Mouse (Mus musculus): Measurements from ENCODE around the gene Tex13a. TPM values are rescaled to one million over a fixed set of nuclear protein-coding genes. Genes with fewer than 3 reads are reported as not detected.

Tex13a gene
- total RNA-seq (2014; rRNA removed) = not detected in 2 replicates
- polyA plus RNA-seq (2012; rRNA removed) = not detected in 2 replicates

DNA sequence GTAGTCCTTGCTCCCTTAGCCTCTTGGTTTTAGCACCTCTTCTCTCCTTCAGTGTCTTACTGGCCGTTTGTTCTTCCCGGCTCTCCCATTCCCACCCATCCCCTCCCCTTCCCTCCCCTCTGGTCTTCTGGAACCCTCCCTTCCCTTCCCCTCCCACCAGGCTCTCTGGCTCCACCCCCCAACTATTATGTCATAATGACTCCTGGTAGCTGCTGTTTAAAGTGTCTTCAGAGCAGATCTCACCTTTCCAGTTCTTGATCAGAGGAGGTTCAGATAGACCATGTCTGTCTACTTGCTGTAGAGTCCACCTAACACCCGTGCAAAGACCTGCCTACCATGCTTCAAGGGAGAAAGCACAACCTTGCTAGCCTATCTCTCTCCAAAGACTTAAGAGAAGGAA lies at the start of gene Tex13a:
Gene Tex13a, minus strand, starts transcription at position 101 of the 400 bp plus-strand sequence.
- H3K27ac ChIP-seq (replicated peaks; ENCODE audit: insufficient read depth, low read depth, low read length) = no peak within 1 kb of the TSS
- H3K4me1 ChIP-seq (ENCODE audit: control insufficient read depth, insufficient read depth, low read length) = no peaks in the 10 kb centered on the region
- TF ChIP-seq POLR2A (IDR thresholded peaks at IDR 0.05; ENCODE audit: extremely low read depth, insufficient read depth, low read length) = no peak
- WGBS = 75% methylated on average over 2 of the region's 3 CpGs
- H3K4me3 ChIP-seq (ENCODE audit: insufficient read depth, low read depth, low read length) = no peak within 1 kb of the TSS
- no peaks in the 10 kb centered on the region for H3K36me3 ChIP-seq (ENCODE audit: control insufficient read depth, insufficient read depth, low read length)
- H3K79me2 ChIP-seq (ENCODE audit: control insufficient read depth, insufficient read depth, low read length) = no peaks in the 10 kb centered on the region
- no peak for DNase-seq (ENCODE audit: extremely low read depth, low read depth, low spot score)
- no peak within 1 kb of the TSS for H3K9ac ChIP-seq (ENCODE audit: low read depth, low read length)
- no peaks in the 10 kb centered on the region for H3K27me3 ChIP-seq (ENCODE audit: control insufficient read depth, insufficient read depth, low read length)

DNA sequence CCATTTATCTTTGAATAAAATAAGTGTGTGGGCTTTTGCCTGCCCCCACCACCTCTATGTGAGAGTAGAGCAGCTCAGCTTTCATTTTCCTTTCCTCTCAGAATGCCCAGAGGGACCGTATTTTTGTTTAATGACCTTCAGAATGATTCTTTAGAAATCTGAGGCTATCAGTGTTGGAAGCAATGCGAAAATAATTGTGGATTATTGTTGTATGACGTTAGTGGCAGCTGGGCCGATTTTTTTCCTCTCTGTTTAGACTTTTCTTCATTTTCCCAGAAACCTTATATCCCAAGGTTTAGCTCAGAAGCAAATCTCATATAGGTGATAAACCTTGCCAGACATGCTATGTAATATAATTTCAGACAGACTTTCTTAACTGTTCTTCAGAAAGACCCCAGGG lies 25.2 kb upstream of the Tex13a start:
- Histone ChIP-seq H3K9ac (ENCODE audit: low read depth, low read length) (no peak overlapping the region), H3K27ac (replicated peaks; ENCODE audit: insufficient read depth, low read depth, low read length) (no peak overlapping the region), H3K79me2 (ENCODE audit: control insufficient read depth, insufficient read depth, low read length) (no peaks in the 10 kb centered on the region), H3K4me1 (ENCODE audit: control insufficient read depth, insufficient read depth, low read length) (no peaks in the 10 kb centered on the region), H3K36me3 (ENCODE audit: control insufficient read depth, insufficient read depth, low read length) (no peaks in the 10 kb centered on the region), H3K27me3 (ENCODE audit: control insufficient read depth, insufficient read depth, low read length) (no peaks in the 10 kb centered on the region), H3K4me3 (ENCODE audit: insufficient read depth, low read depth, low read length) (no peak overlapping the region)
- DNase-seq (ENCODE audit: extremely low read depth, low read depth, low spot score) = no peak
- no peak for TF ChIP-seq POLR2A (IDR thresholded peaks at IDR 0.05; ENCODE audit: extremely low read depth, insufficient read depth, low read length)
- TF ChIP-seq CTCF (IDR thresholded peaks at IDR 0.05; ENCODE audit: low read depth, low read length) = no peak
- 66% methylated on average over 4 of the region's 4 CpGs for WGBS

DNA sequence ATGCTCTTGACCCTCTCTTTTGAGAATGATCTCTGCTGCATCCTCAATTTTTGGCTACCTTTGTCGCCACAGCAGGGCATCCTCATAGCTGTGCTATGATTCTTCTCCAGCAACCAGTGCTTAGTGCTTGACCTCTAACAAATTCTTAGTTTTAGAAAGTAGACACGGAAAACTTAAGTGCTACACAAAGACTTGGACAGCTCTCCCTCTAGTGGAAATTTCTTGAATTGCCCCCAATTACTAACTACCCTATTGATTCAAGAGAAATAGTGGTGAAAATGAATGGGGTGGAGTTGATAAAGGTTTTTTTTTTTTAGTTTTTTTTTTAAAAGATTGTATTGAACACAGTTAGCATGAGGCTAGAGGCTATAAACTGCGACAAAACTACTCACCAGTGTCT lies 39.2 kb downstream of the Tex13a start:
- Histone ChIP-seq H3K4me3 (ENCODE audit: insufficient read depth, low read depth, low read length) (no peak overlapping the region), H3K27ac (replicated peaks; ENCODE audit: insufficient read depth, low read depth, low read length) (no peak overlapping the region), H3K4me1 (ENCODE audit: control insufficient read depth, insufficient read depth, low read length) (no peaks in the 10 kb centered on the region), H3K9ac (ENCODE audit: low read depth, low read length) (no peak overlapping the region), H3K79me2 (ENCODE audit: control insufficient read depth, insufficient read depth, low read length) (no peaks in the 10 kb centered on the region), H3K27me3 (ENCODE audit: control insufficient read depth, insufficient read depth, low read length) (no peaks in the 10 kb centered on the region), H3K36me3 (ENCODE audit: control insufficient read depth, insufficient read depth, low read length) (no peaks in the 10 kb centered on the region)
- TF ChIP-seq POLR2A (IDR thresholded peaks at IDR 0.05; ENCODE audit: extremely low read depth, insufficient read depth, low read length) (no peak), CTCF (IDR thresholded peaks at IDR 0.05; ENCODE audit: low read depth, low read length) (no peak)
- DNase-seq (ENCODE audit: extremely low read depth, low read depth, low spot score) = peak; percentile 10
- WGBS = 11% methylated on average over 3 of the region's 3 CpGs

Data from liver, adult 2 months (tissue).